Mouse (Mus musculus) bone marrow, adult 2 months (tissue): ENCODE results near the gene Gtf2h3. TPM values are rescaled to one million over a fixed set of nuclear protein-coding genes. Genes with fewer than 3 reads are reported as not detected.

ENCODE experiments used
- H3K27ac ChIP-seq: fragments of 200-500 bp; 2 replicates; pipeline ENCODE4 v1.5.1; 2012; ENCODE audit warnings: low read depth, mild to moderate bottlenecking, control low read depth, inconsistent platforms, low read length; ENCODE audit not compliant: control insufficient read depth, poor library complexity, insufficient read depth
- H3K4me1 ChIP-seq: fragments of 200-500 bp; 2 replicates; pipeline ENCODE4 v1.6.1; 2011; ENCODE audit warnings: low read length; ENCODE audit not compliant: control insufficient read depth, insufficient read depth
- H3K4me3 ChIP-seq: fragments of 200-500 bp; replicated peaks from 2 replicates; pipeline ENCODE3; 2011; ENCODE audit warnings: mild to moderate bottlenecking, low read depth, low read length, control low read depth; ENCODE audit not compliant: control insufficient read depth
- CTCF ChIP-seq: fragments of 200-500 bp; IDR thresholded peaks from 2 replicates; pipeline ENCODE4 v1.5.1; 2011; ENCODE audit warnings: low read length, control low read depth; ENCODE audit not compliant: control insufficient read depth, insufficient read depth
- POLR2A ChIP-seq: fragments of 200-500 bp; IDR thresholded peaks from 2 replicates; pipeline ENCODE4 v1.6.1; 2011; ENCODE audit warnings: low read depth, mild to moderate bottlenecking, control low read depth, low read length, borderline replicate concordance; ENCODE audit not compliant: control insufficient read depth
- WGBS: fragments of 180-500 bp; shearing (Covaris S2); methylation state at CpG from one replicate; pipeline ENCODE4 v1.1.7; 2018; 5-methylcytosine and 5-hydroxymethylcytosine counted together
- polyA plus RNA-seq: library from polyadenylated mRNA; stranded (reverse); fragments of >200 nt; gene quantifications from 2 replicates; pipeline ENCODE4 v1.2.4, GENCODE M21; 2011; ENCODE audit warnings: low replicate concordance; ENCODE audit not compliant: missing spikeins, insufficient read depth, insufficient read length

The Gtf2h3 gene
- polyA plus RNA-seq, 1 experiment, result 8.3 TPM

GRCm38 (mm10) chr5:124636694-124637093, 57.8 kb downstream of the Gtf2h3 start:
- no peaks in the 10 kb centered on the region for H3K4me1 ChIP-seq
- no peak overlapping the region for H3K4me3 ChIP-seq
- H3K27ac ChIP-seq, result no peak overlapping the region
- 81% methylated on average over 4 of the region's 4 CpGs for WGBS
- TF ChIP-seq POLR2A (no peak), CTCF (no peak)

DNA sequence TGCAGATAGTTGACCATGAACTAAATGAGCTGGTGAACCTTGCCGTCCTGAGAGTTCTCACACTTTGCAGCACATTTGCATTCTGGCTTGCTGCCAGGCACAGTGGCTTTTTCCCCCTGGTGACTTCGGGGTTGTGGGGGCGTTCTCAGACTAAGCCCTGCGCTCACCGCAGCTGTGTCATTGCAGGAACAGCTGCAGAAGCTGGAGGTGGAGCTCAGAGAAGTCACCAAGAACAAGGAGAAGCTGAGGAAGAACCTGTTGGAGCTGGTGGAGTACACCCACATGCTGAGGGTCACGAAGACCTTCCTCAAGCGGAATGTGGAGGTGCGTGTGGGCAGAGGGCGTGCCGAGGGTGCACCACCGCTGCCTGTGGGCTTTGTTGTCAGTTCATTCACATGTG, 58.4 kb downstream of the Gtf2h3 start:
- 70% methylated on average over 11 of the region's 11 CpGs for WGBS
- Histone ChIP-seq H3K27ac (no peak overlapping the region), H3K4me1 (no peaks in the 10 kb centered on the region)

DNA sequence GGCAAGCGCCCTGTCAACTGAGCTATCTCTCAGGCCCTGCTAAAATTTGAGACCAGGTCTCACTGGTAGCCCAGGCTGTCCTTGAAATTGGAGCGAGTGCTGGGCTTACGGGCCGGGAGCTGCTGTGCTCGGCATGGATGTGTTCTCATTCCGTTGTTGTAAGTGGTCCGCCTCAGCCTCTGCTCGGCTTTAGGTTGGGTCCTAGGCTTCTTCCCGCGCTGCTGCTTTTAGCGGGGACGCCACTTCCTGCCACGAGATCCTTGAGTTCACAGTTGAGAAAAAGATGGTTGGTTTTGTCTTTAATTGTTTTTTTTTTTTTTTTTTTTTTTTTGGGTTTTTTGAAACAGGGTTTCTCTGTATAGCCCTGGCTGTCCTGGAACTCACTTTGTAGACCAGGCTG, 58.9 kb downstream of the Gtf2h3 start:
- 89% methylated on average over 13 of the region's 13 CpGs for WGBS
- no peaks in the 10 kb centered on the region for H3K4me1 ChIP-seq
- no peak overlapping the region for H3K4me3 ChIP-seq
- no peak overlapping the region for H3K27ac ChIP-seq
- TF ChIP-seq POLR2A, result no peak

More for the DNA sequence above, 58.4 kb downstream of the Gtf2h3 start:
- TF ChIP-seq POLR2A, result no peak
- TF ChIP-seq CTCF, result no peak
- no peak overlapping the region for H3K4me3 ChIP-seq

Other genes with a start within 250 kb of the Gtf2h3 start
- 35.9 and 43.9 TPM in 2 replicates for gene Cdk2ap1, start 216.1 kb upstream of the Gtf2h3 start, polyA plus RNA-seq
- 26.5 and 50.4 TPM in 2 replicates for gene Sbno1, start 153.1 kb upstream of the Gtf2h3 start, polyA plus RNA-seq
- gene Kmt5a, start 139.2 kb upstream of the Gtf2h3 start, polyA plus RNA-seq, result 100.0 and 137 TPM in 2 replicates
- gene Rilpl2, start 100.8 kb upstream of the Gtf2h3 start, polyA plus RNA-seq, result 13.5 and 18.3 TPM in 2 replicates
- 12.7 and 24.2 TPM in 2 replicates for gene Snrnp35, start 96.0 kb upstream of the Gtf2h3 start, polyA plus RNA-seq
- 1.4 and 6.2 TPM in 2 replicates for gene Rilpl1, start 47.7 kb upstream of the Gtf2h3 start, polyA plus RNA-seq
- 117 TPM in 2 replicates for gene Tmed2, start 38.4 kb upstream of the Gtf2h3 start, polyA plus RNA-seq
- 11.7 and 22.9 TPM in 2 replicates for gene Ddx55, start 26.3 kb upstream of the Gtf2h3 start, polyA plus RNA-seq
- gene Eif2b1, start within 50 bp of the Gtf2h3 start, polyA plus RNA-seq, result 14.9 and 16.6 TPM in 2 replicates
- gene Atp6v0a2, start 49.4 kb downstream of the Gtf2h3 start, polyA plus RNA-seq, result 10.5 and 23.4 TPM in 2 replicates
- gene Dnah10, start 145.9 kb downstream of the Gtf2h3 start, polyA plus RNA-seq, result 0.09 TPM in 1 of 2 replicates, not detected in the other